22 mouse cellular contexts compared by ENCODE assay signal in the genomic region with DNA sequence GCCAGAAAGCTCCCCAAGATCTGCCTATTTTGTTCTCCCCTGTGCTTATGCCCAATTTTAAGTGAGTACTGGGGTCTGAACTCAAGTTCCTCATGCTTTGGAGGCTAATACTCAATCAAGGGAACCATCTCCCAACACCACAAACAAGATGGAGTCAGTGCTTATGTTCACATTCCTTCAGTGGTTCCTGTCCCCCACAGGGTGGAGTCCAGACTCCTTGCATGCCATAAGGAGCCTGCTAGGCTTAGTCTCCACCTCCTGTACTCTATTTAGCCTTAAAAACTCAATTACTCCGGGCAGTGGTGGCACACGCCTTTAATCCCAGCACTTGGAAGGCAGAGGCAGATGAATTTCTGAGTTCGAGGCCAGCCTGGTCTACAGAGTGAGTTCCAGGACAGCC. TPM values are rescaled to one million over a fixed set of nuclear protein-coding genes. Genes with fewer than 3 reads are reported as not detected.
"Had no signal": no experiment of that assay in that cellular context is flagged by ENCODE, and none has a peak within 500 bp of the region (broad histone marks: within the 10 kb centered on the region; RNA-seq: fewer than 3 reads in every experiment).

No protein-coding gene starts in this region.

- H3K27ac ChIP-seq: liver, embryonic 15.5 days; lung, embryonic 15.5 days; macrophage; midbrain, embryonic 13.5 days; midbrain, embryonic 15.5 days; neural tube, embryonic 12.5 days; stomach, embryonic 15.5 days; stomach, postnatal 0 days had no signal

- H3K36me3 ChIP-seq: liver, embryonic 15.5 days; lung, embryonic 15.5 days; midbrain, embryonic 13.5 days; midbrain, embryonic 15.5 days; neural tube, embryonic 12.5 days; stomach, embryonic 15.5 days had no signal

- ATAC-seq: liver, postnatal 0 days; lung, postnatal 0 days; midbrain, embryonic 13.5 days; midbrain, embryonic 15.5 days had no signal

- H3K9me3 ChIP-seq: liver, embryonic 15.5 days; lung, embryonic 15.5 days; midbrain, embryonic 13.5 days; midbrain, embryonic 15.5 days; stomach, embryonic 15.5 days had no signal

- H3K4me2 ChIP-seq: liver, embryonic 15.5 days; lung, embryonic 15.5 days; midbrain, embryonic 13.5 days; midbrain, embryonic 15.5 days; neural tube, embryonic 12.5 days; stomach, embryonic 15.5 days had no signal

- H3K9ac ChIP-seq: liver, embryonic 15.5 days; liver, postnatal 0 days; lung, embryonic 15.5 days; midbrain, embryonic 13.5 days; midbrain, embryonic 15.5 days; neural tube, embryonic 12.5 days; stomach, embryonic 15.5 days had no signal

- DNase-seq: liver, postnatal 0 days; lung, adult 2 months; lung, postnatal 14 days; lung, postnatal 36 days; right cerebral cortex, postnatal 14 days; right cerebral cortex, postnatal 4 days; thymus, adult 2 months; thymus, postnatal 25 days; thymus, postnatal 4 days had no signal

- H3K4me3 ChIP-seq: liver, embryonic 15.5 days; lung, embryonic 15.5 days; megakaryocyte, embryonic 14.5 days; midbrain, embryonic 13.5 days; midbrain, embryonic 15.5 days; neural tube, embryonic 12.5 days; stomach, embryonic 15.5 days had no signal

RNA-seq across cellular contexts. Expression of gene Bhlha9, which starts 47.4 kb away (rescaled TPM):
- polyA plus RNA-seq: liver, embryonic 15.5 days; lung, adult 2 months; lung, embryonic 15.5 days; lung, postnatal 0 days; macrophage; small intestine, adult 2 months; spleen, adult 2 months; stomach, postnatal 0 days; thymus, adult 2 months; urinary bladder, adult 2 months had no signal

RNA-seq across cellular contexts. Expression of gene Trarg1, which starts 54.7 kb away (rescaled TPM):
- polyA plus RNA-seq: liver, embryonic 15.5 days; macrophage had no signal
